Mouse (Mus musculus) hindlimb bud, embryonic 11.5 days (tissue): ENCODE measurements around the gene Ran.
"Not testable (repeated sequence)": the region's sequence is repeated elsewhere in the genome, so short reads cannot be mapped to it uniquely, and the experiment has no call there.

Experiments used
- DNase-seq: peaks from one replicate; pipeline ENCODE4 v3.0.0-alpha.2; 2012; ENCODE audit warnings: low read depth, low spot score; ENCODE audit errors: extremely low spot score

The Ran gene

GRCm38 (mm10) chr5:129019497-129020299 is at the start of gene Ran:
Ran (plus strand) TSS chr5:129020069.
- DNase-seq: peak; percentile 73

- no peak for DNase-seq
These were observed 49.0 kb upstream of the Ran start for GRCm38 (mm10) chr5:128970878-128971277.

- no peak for DNase-seq
These were observed 48.6 kb upstream of the Ran start for GRCm38 (mm10) chr5:128971298-128971697.

GRCm38 (mm10) chr5:128976266-128976665 is 43.6 kb upstream of the Ran start:
- no peak for DNase-seq

- DNase-seq: not testable (repeated sequence)
These were observed 42.4 kb upstream of the Ran start for GRCm38 (mm10) chr5:128977466-128977865.

GRCm38 (mm10) chr5:128978957-128979356 is 40.9 kb upstream of the Ran start:
- DNase-seq: no peak

GRCm38 (mm10) chr5:128980857-128981256 is 39.0 kb upstream of the Ran start:
- DNase-seq: no peak

- DNase-seq: peak; percentile 50
These were observed 38.3 kb upstream of the Ran start for GRCm38 (mm10) chr5:128981607-128982006.

- DNase-seq: no peak
These were observed 35.3 kb upstream of the Ran start for GRCm38 (mm10) chr5:128984536-128984935.

- DNase-seq: no peak
These were observed 33.9 kb upstream of the Ran start for GRCm38 (mm10) chr5:128985946-128986345.

GRCm38 (mm10) chr5:128987141-128987954 is 32.5 kb upstream of the Ran start:
- no peak for DNase-seq

- no peak for DNase-seq
These were observed 19.0 kb upstream of the Ran start for GRCm38 (mm10) chr5:129000706-129001468.

- no peak for DNase-seq
These were observed 17.3 kb upstream of the Ran start for GRCm38 (mm10) chr5:129002571-129003011.

GRCm38 (mm10) chr5:129005416-129005815 is 14.5 kb upstream of the Ran start:
- DNase-seq: no peak

- no peak for DNase-seq
These were observed 13.7 kb upstream of the Ran start for GRCm38 (mm10) chr5:129006031-129006788.

- no peak for DNase-seq
These were observed 12.5 kb upstream of the Ran start for GRCm38 (mm10) chr5:129007105-129007957.

GRCm38 (mm10) chr5:129008008-129008407 is 11.9 kb upstream of the Ran start:
- no peak for DNase-seq

- DNase-seq: no peak
These were observed 11.4 kb upstream of the Ran start, which contains the start of gene Stx2 for GRCm38 (mm10) chr5:129008412-129008826. Stx2 (minus strand) TSS chr5:129008574.

- no peak for DNase-seq
These were observed 10.3 kb upstream of the Ran start for GRCm38 (mm10) chr5:129009577-129009976.
